Mouse (Mus musculus) layer of hippocampus, postnatal 10 days (tissue): ENCODE data around the gene Tmem201. TPM values are rescaled to one million over a fixed set of nuclear protein-coding genes. Genes with fewer than 3 reads are reported as not detected.
"Not testable (repeated sequence)": the region's sequence is repeated elsewhere in the genome, so short reads cannot be mapped to it uniquely, and the experiment has no call there.

Source experiments
- DNase-seq, 2 experiments: peaks; one replicate each; pipeline ENCODE4 v3.0.0; 2021; ENCODE audit warnings: low spot score in 2 of 2
- total RNA-seq, 2 experiments: library from RNA; stranded (reverse); gene quantifications; 2 replicates each; pipeline ENCODE4 v1.2.3; 2021

Gene Tmem201
- total RNA-seq, 2 experiments from 2014 or later = 66.7 to 66.8 TPM

- DNase-seq = not testable (repeated sequence)
These were observed 11.8 kb upstream of the Tmem201 start for GRCm38 (mm10) chr4:149749663-149750015.

GRCm38 (mm10) chr4:149749003-149749662, 11.3 kb upstream of the Tmem201 start:
- DNase-seq = no peak

GRCm38 (mm10) chr4:149744119-149744518, 6.3 kb upstream of the Tmem201 start:
- DNase-seq = no peak

GRCm38 (mm10) chr4:149742011-149742530, 4.2 kb upstream of the Tmem201 start:
- DNase-seq = no peak

GRCm38 (mm10) chr4:149740301-149740700, 2.5 kb upstream of the Tmem201 start:
- DNase-seq = no peak

- no peak for DNase-seq
These were observed 1.6 kb upstream of the Tmem201 start for GRCm38 (mm10) chr4:149739478-149739877.

GRCm38 (mm10) chr4:149736581-149736980, 1.3 kb downstream of the Tmem201 start:
- DNase-seq = peak; percentile 70 to 73

GRCm38 (mm10) chr4:149735624-149736250, 2.1 kb downstream of the Tmem201 start:
- DNase-seq = no peak

- no peak for DNase-seq
These were observed 2.9 kb downstream of the Tmem201 start for GRCm38 (mm10) chr4:149734730-149735475.

- no peak for DNase-seq
These were observed 3.6 kb downstream of the Tmem201 start for GRCm38 (mm10) chr4:149734246-149734645.

GRCm38 (mm10) chr4:149733748-149734147, 4.1 kb downstream of the Tmem201 start:
- no peak for DNase-seq

- no peak for DNase-seq
These were observed 5.0 kb downstream of the Tmem201 start for GRCm38 (mm10) chr4:149732800-149733199.

GRCm38 (mm10) chr4:149732313-149732712, 5.5 kb downstream of the Tmem201 start:
- no peak for DNase-seq

GRCm38 (mm10) chr4:149730827-149731226, 7.0 kb downstream of the Tmem201 start:
- DNase-seq = no peak

GRCm38 (mm10) chr4:149728810-149729209, 9.0 kb downstream of the Tmem201 start:
- DNase-seq = no peak

GRCm38 (mm10) chr4:149727636-149728035, 10.2 kb downstream of the Tmem201 start:
- DNase-seq = no peak

- DNase-seq = peak; percentile 81 to 83
These were observed 12.0 kb downstream of the Tmem201 start for GRCm38 (mm10) chr4:149725661-149726350.

- no peak for DNase-seq
These were observed 12.9 kb downstream of the Tmem201 start for GRCm38 (mm10) chr4:149724916-149725470.

- peak; percentile 47 to 54 for DNase-seq
These were observed 13.8 kb downstream of the Tmem201 start for GRCm38 (mm10) chr4:149723855-149724731.

- DNase-seq = no peak
These were observed 14.8 kb downstream of the Tmem201 start for GRCm38 (mm10) chr4:149723021-149723390.
